Mouse (Mus musculus) brain, embryonic 14.5 days (tissue): ENCODE results near the gene Lrch2.

ENCODE experiments used
- CTCF ChIP-seq: fragments of 200-500 bp; IDR thresholded peaks from 2 replicates; pipeline ENCODE4 v1.5.1; 2012; ENCODE audit warnings: inconsistent platforms, mild to moderate bottlenecking, moderate library complexity, borderline replicate concordance; ENCODE audit not compliant: insufficient read depth, insufficient read length; ENCODE audit errors: extremely low read depth
- POLR2A ChIP-seq: fragments of 200-500 bp; IDR thresholded peaks from 2 replicates; pipeline ENCODE4 v1.6.1; 2012; ENCODE audit warnings: mild to moderate bottlenecking, inconsistent platforms, borderline replicate concordance; ENCODE audit not compliant: poor library complexity, insufficient read depth, insufficient read length, severe bottlenecking; ENCODE audit errors: extremely low read depth

DNA sequence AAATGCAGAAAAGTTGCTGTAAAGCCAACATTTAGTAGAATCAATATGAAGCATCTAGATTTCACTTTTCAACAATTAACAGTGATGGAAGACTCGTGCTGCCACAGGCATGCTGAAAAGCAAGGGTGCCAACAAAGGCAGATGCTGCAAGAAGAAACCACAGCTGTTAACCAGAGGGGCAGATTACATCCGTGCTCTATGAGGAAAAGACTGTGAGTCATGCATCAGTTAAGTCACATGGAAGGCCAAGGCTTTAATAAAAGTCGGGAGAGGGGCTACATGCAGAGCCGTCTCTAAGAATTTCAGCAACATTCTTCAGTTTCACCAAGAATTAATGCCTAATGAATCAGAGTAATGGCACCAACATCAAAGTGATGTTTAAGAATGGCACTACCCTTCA lies 22.2 kb downstream of the Lrch2 start:
- no peak for TF ChIP-seq CTCF
- no peak for TF ChIP-seq POLR2A
